Comparison of ENCODE assay signal across 27 mouse cellular contexts in genomic region chr4:132132297-132132696, GRCm38 (mm10). TPM values are rescaled to one million over a fixed set of nuclear protein-coding genes. Genes with fewer than 3 reads are reported as not detected.
"Had no signal": no experiment of that assay in that cellular context is flagged by ENCODE, and none has a peak within 500 bp of the region (broad histone marks: within the 10 kb centered on the region; RNA-seq: fewer than 3 reads in every experiment).

No protein-coding gene starts in this region.

- DNase-seq: kidney, adult 9 months; kidney, postnatal 25 days; liver; lung, adult 18-20 months; lung, postnatal 10 days; lung, postnatal 36 days; retina, postnatal 1 day; right cerebral cortex, postnatal 25 days; thymus, postnatal 25 days had no signal

- H3K4me3 ChIP-seq: layer of hippocampus, adult 2 months; limb, embryonic 10.5 days; limb, embryonic 13.5 days; liver, embryonic 12.5 days; liver, embryonic 15.5 days; lung, embryonic 15.5 days; megakaryocyte, embryonic 14.5 days; midbrain, embryonic 10.5 days; midbrain, embryonic 13.5 days; myocyte; neural tube, embryonic 13.5 days had no signal

- H3K27me3 ChIP-seq: limb, embryonic 13.5 days; lung, embryonic 15.5 days; midbrain, embryonic 13.5 days; neural tube, embryonic 13.5 days had no signal

- H3K9ac ChIP-seq: limb, embryonic 13.5 days; liver, embryonic 12.5 days; liver, embryonic 15.5 days; lung, embryonic 15.5 days; midbrain, embryonic 13.5 days; neural tube, embryonic 13.5 days had no signal

- H3K4me2 ChIP-seq: limb, embryonic 13.5 days; liver, embryonic 12.5 days; liver, embryonic 15.5 days; lung, embryonic 15.5 days; midbrain, embryonic 13.5 days; neural tube, embryonic 13.5 days had no signal

- H3K4me1 ChIP-seq: limb, embryonic 13.5 days; liver, embryonic 12.5 days; liver, embryonic 15.5 days; lung, embryonic 15.5 days had no signal

- H3K27ac ChIP-seq: kidney, postnatal 0 days; layer of hippocampus, adult 2 months; limb, embryonic 10.5 days; limb, embryonic 13.5 days; liver, embryonic 12.5 days; liver, embryonic 15.5 days; lung, embryonic 15.5 days; midbrain, embryonic 10.5 days; midbrain, embryonic 13.5 days; neural tube, embryonic 13.5 days had no signal

- H3K9me3 ChIP-seq: limb, embryonic 10.5 days; limb, embryonic 13.5 days; liver, embryonic 12.5 days; liver, embryonic 15.5 days; lung, embryonic 15.5 days; megakaryocyte, embryonic 14.5 days; midbrain, embryonic 10.5 days; midbrain, embryonic 13.5 days; neural tube, embryonic 13.5 days had no signal

- ATAC-seq: liver, embryonic 12.5 days; midbrain, embryonic 13.5 days; midbrain, embryonic 16.5 days had no signal

- H3K36me3 ChIP-seq: limb, embryonic 10.5 days; limb, embryonic 13.5 days; liver, embryonic 12.5 days; liver, embryonic 15.5 days; lung, embryonic 15.5 days; midbrain, embryonic 10.5 days; midbrain, embryonic 13.5 days; neural tube, embryonic 13.5 days had no signal

RNA-seq across cellular contexts. Expression of gene Oprd1, which starts 12.0 kb away (rescaled TPM):
- total RNA-seq: monocyte, adult 5-6 weeks; neutrophil, adult 5-6 weeks had no signal
- polyA plus RNA-seq: liver, embryonic 15.5 days; myocyte had no signal

RNA-seq across cellular contexts. Expression of gene Gm10300, which starts 57.8 kb away (rescaled TPM):
- total RNA-seq: layer of hippocampus, adult 2 months; layer of hippocampus, postnatal 25 days; left cerebral cortex, adult 18-20 months; left cerebral cortex, postnatal 25 days had no signal
- polyA plus RNA-seq: limb, embryonic 10.5 days; limb, embryonic 13.5 days; midbrain, embryonic 10.5 days; midbrain, embryonic 13.5 days; midbrain, embryonic 16.5 days had no signal
